Mouse (Mus musculus) megakaryocyte, embryonic 14.5 days (primary cell): ENCODE measurements around the gene Ptbp1.

Experiments used
- FLI1 ChIP-seq: IDR thresholded peaks from 2 replicates; pipeline ENCODE4 v1.6.1; 2012; ENCODE audit warnings: low read length, inconsistent platforms, mixed read lengths
- GATA1 ChIP-seq: IDR thresholded peaks from 3 replicates; pipeline ENCODE4 v1.6.1; 2012; ENCODE audit warnings: mixed read lengths, low read length, inconsistent platforms, borderline replicate concordance

- TF ChIP-seq GATA1 (no peak), FLI1 (no peak)
Measured at GRCm38 (mm10) chr10:79889386-79889785, 35.2 kb downstream of the Ptbp1 start.
